Mouse (Mus musculus): ENCODE results near the gene Slc7a7. TPM values are rescaled to one million over a fixed set of nuclear protein-coding genes. Genes with fewer than 3 reads are reported as not detected.

Slc7a7 gene
- polyA plus RNA-seq, 2 experiments, result 4.9 to 7.8 TPM

GRCm38 (mm10) chr14:54462146-54462545 lies 44.6 kb upstream of the Slc7a7 start:
- H3K27ac ChIP-seq, result no peak overlapping the region
- no peak for ATAC-seq (ENCODE audit: insufficient read depth)
- H3K27me3 ChIP-seq (ENCODE audit: control insufficient read depth, insufficient read depth, low read length), result no peaks in the 10 kb centered on the region
- no peaks in the 10 kb centered on the region for H3K9me3 ChIP-seq (ENCODE audit: control insufficient read depth, low read length)
- peaks cover 2% of the 10 kb centered on the region; the same call in 1 of the 2 replicates for H3K36me3 ChIP-seq (replicated peaks; ENCODE audit: control insufficient read depth, insufficient read depth, low read depth)
- TF ChIP-seq CTCF (IDR thresholded peaks at IDR 0.05; ENCODE audit: low read depth) (no peak), EP300 (IDR thresholded peaks at IDR 0.05; ENCODE audit: low read depth) (no peak)
- 60% methylated on average over 4 of the region's 4 CpGs for WGBS (ENCODE audit: insufficient replicate concordance)
- peaks cover 13 to 14% of the 10 kb centered on the region in 2 experiments for H3K4me1 ChIP-seq (replicated peaks; ENCODE audit: control insufficient read depth in 2 of 2, insufficient read depth in 2 of 2, low read length in 1 of 2)
- H3K4me3 ChIP-seq (ENCODE audit: insufficient read depth in 1 of 2, low read depth in 2 of 2, low read length in 2 of 2), result no peak overlapping the region
- H3K9ac ChIP-seq (replicated peaks), result no peak overlapping the region
- H3K4me2 ChIP-seq (ENCODE audit: low read depth), result no peak overlapping the region
- DNase-seq (ENCODE audit: low read depth in 3 of 3, low spot score in 3 of 3), result no peak

- H3K9ac ChIP-seq (replicated peaks), result no peak overlapping the region
- TF ChIP-seq EP300 (IDR thresholded peaks at IDR 0.05; ENCODE audit: low read depth) (no peak), CTCF (IDR thresholded peaks at IDR 0.05; ENCODE audit: low read depth) (no peak)
- ATAC-seq (ENCODE audit: insufficient read depth) (no peak), DNase-seq (ENCODE audit: low read depth in 3 of 3, low spot score in 3 of 3) (no peak)
- 61% methylated on average over 14 of the region's 14 CpGs for WGBS (ENCODE audit: insufficient replicate concordance)
- peaks cover 4 to 7% of the 10 kb centered on the region in 2 experiments for H3K4me1 ChIP-seq (replicated peaks; ENCODE audit: control insufficient read depth in 2 of 2, insufficient read depth in 2 of 2, low read length in 1 of 2)
- no peaks in the 10 kb centered on the region for H3K27me3 ChIP-seq (ENCODE audit: control insufficient read depth, insufficient read depth, low read length)
- H3K9me3 ChIP-seq (ENCODE audit: control insufficient read depth, low read length), result no peaks in the 10 kb centered on the region
- no peak overlapping the region for H3K4me3 ChIP-seq (ENCODE audit: insufficient read depth in 1 of 2, low read depth in 2 of 2, low read length in 2 of 2)
- no peaks in the 10 kb centered on the region for H3K36me3 ChIP-seq (replicated peaks; ENCODE audit: control insufficient read depth, insufficient read depth, low read depth)
- no peak overlapping the region for H3K4me2 ChIP-seq (ENCODE audit: low read depth)
- H3K27ac ChIP-seq, result no peak overlapping the region
These were observed 40.5 kb upstream of the Slc7a7 start for GRCm38 (mm10) chr14:54457907-54458569.

- Histone ChIP-seq H3K4me2 (ENCODE audit: low read depth) (no peak overlapping the region), H3K9ac (replicated peaks) (no peak overlapping the region), H3K4me1 (replicated peaks; ENCODE audit: control insufficient read depth in 2 of 2, insufficient read depth in 2 of 2, low read length in 1 of 2) (peaks cover 0 to 7% of the 10 kb centered on the region in 2 experiments; a peak in 2 of 4 replicates), H3K9me3 (ENCODE audit: control insufficient read depth, low read length) (no peaks in the 10 kb centered on the region), H3K4me3 (ENCODE audit: insufficient read depth in 1 of 2, low read depth in 2 of 2, low read length in 2 of 2) (no peak overlapping the region), H3K27me3 (ENCODE audit: control insufficient read depth, insufficient read depth, low read length) (no peaks in the 10 kb centered on the region), H3K36me3 (replicated peaks; ENCODE audit: control insufficient read depth, insufficient read depth, low read depth) (no peaks in the 10 kb centered on the region), H3K27ac (no peak overlapping the region)
- ATAC-seq (ENCODE audit: insufficient read depth), result no peak
- 50% methylated on average over 11 of the region's 11 CpGs for WGBS (ENCODE audit: insufficient replicate concordance)
- DNase-seq (ENCODE audit: low read depth in 3 of 3, low spot score in 3 of 3), result no peak
- TF ChIP-seq EP300 (IDR thresholded peaks at IDR 0.05; ENCODE audit: low read depth) (no peak), CTCF (IDR thresholded peaks at IDR 0.05; ENCODE audit: low read depth) (no peak)
These were observed 37.3 kb upstream of the Slc7a7 start for GRCm38 (mm10) chr14:54454669-54455528.

- TF ChIP-seq EP300 (IDR thresholded peaks at IDR 0.05; ENCODE audit: low read depth) (no peak), CTCF (IDR thresholded peaks at IDR 0.05; ENCODE audit: low read depth) (no peak)
- no peaks in the 10 kb centered on the region for H3K27me3 ChIP-seq (ENCODE audit: control insufficient read depth, insufficient read depth, low read length)
- no peaks in the 10 kb centered on the region for H3K36me3 ChIP-seq (replicated peaks; ENCODE audit: control insufficient read depth, insufficient read depth, low read depth)
- DNase-seq (ENCODE audit: low read depth in 3 of 3, low spot score in 3 of 3) (no peak), ATAC-seq (ENCODE audit: insufficient read depth) (no peak)
- no peak overlapping the region for H3K4me2 ChIP-seq (ENCODE audit: low read depth)
- H3K4me3 ChIP-seq (ENCODE audit: insufficient read depth in 1 of 2, low read depth in 2 of 2, low read length in 2 of 2), result no peak overlapping the region
- 70% methylated on average over 9 of the region's 9 CpGs for WGBS (ENCODE audit: insufficient replicate concordance)
- H3K4me1 ChIP-seq (replicated peaks; ENCODE audit: control insufficient read depth in 2 of 2, insufficient read depth in 2 of 2, low read length in 1 of 2), result peaks cover 0 to 7% of the 10 kb centered on the region in 2 experiments; a peak in 2 of 4 replicates
- H3K27ac ChIP-seq, result no peak overlapping the region
- H3K9me3 ChIP-seq (ENCODE audit: control insufficient read depth, low read length), result no peaks in the 10 kb centered on the region
- no peak overlapping the region for H3K9ac ChIP-seq (replicated peaks)
These were observed 36.0 kb upstream of the Slc7a7 start for GRCm38 (mm10) chr14:54453566-54453965.

- Histone ChIP-seq H3K4me3 (ENCODE audit: insufficient read depth in 1 of 2, low read depth in 2 of 2, low read length in 2 of 2) (no peak overlapping the region), H3K36me3 (replicated peaks; ENCODE audit: control insufficient read depth, insufficient read depth, low read depth) (no peaks in the 10 kb centered on the region), H3K4me1 (replicated peaks; ENCODE audit: control insufficient read depth in 2 of 2, insufficient read depth in 2 of 2, low read length in 1 of 2) (peaks cover 3 to 12% of the 10 kb centered on the region in 2 experiments; a peak in 2 of 4 replicates), H3K4me2 (ENCODE audit: low read depth) (no peak overlapping the region), H3K9ac (replicated peaks) (no peak overlapping the region), H3K27me3 (ENCODE audit: control insufficient read depth, insufficient read depth, low read length) (no peaks in the 10 kb centered on the region), H3K27ac (no peak overlapping the region), H3K9me3 (ENCODE audit: control insufficient read depth, low read length) (no peaks in the 10 kb centered on the region)
- ATAC-seq (ENCODE audit: insufficient read depth), result 0 out of 2 replicates have a peak, but pooled peaks have one; percentile 16
- 48% methylated on average over 3 of the region's 3 CpGs for WGBS (ENCODE audit: insufficient replicate concordance)
- no peak for DNase-seq (ENCODE audit: low read depth in 3 of 3, low spot score in 3 of 3)
- no peak for TF ChIP-seq EP300 (IDR thresholded peaks at IDR 0.05; ENCODE audit: low read depth)
- no peak for TF ChIP-seq CTCF (IDR thresholded peaks at IDR 0.05; ENCODE audit: low read depth)
These were observed 27.9 kb upstream of the Slc7a7 start for GRCm38 (mm10) chr14:54445476-54445875.

Data from liver, embryonic 14.5 days (tissue).